Mouse (Mus musculus) kidney, postnatal 0 days (tissue): ENCODE data around the gene Ssx2ip. TPM values are rescaled to one million over a fixed set of nuclear protein-coding genes. Genes with fewer than 3 reads are reported as not detected.

ENCODE experiments used
- ATAC-seq: fragments of 200-750 bp; cut with Nextera tagmentation; replicated peaks from 2 replicates; pipeline ENCODE4 v1.8.0; 2017; ENCODE audit warnings: low read depth, moderate number of reproducible peaks, moderate TSS enrichment, moderate library complexity; ENCODE audit not compliant: low FRiP score
- DNase-seq: peaks from one replicate; pipeline ENCODE4 v3.0.0-alpha.2; 2016; ENCODE audit warnings: low spot score
- H3K27ac ChIP-seq: fragments of 300-500 bp; sonication (generic); 2 replicates; pipeline ENCODE4 v1.5.1; 2014; ENCODE audit warnings: mild to moderate bottlenecking
- H3K27me3 ChIP-seq: fragments of 300-500 bp; sonication (generic); 2 replicates; pipeline ENCODE4 v1.6.1; 2014; ENCODE audit warnings: low read length, mixed read lengths; ENCODE audit not compliant: insufficient read depth
- H3K36me3 ChIP-seq: fragments of 300-500 bp; sonication (generic); 2 replicates; pipeline ENCODE4 v1.6.1; 2014; ENCODE audit warnings: low read length, mixed read lengths; ENCODE audit not compliant: insufficient read depth
- H3K4me1 ChIP-seq: fragments of 300-500 bp; sonication (generic); replicated peaks from 2 replicates; pipeline ENCODE4 v1.6.1; 2014; ENCODE audit warnings: antibody characterized with exemption, low read length, mixed read lengths; ENCODE audit not compliant: insufficient read depth
- H3K4me2 ChIP-seq: fragments of 300-500 bp; sonication (generic); 2 replicates; pipeline ENCODE4 v1.6.1; 2014; ENCODE audit warnings: mild to moderate bottlenecking, low read length, moderate library complexity, mixed read lengths
- H3K4me3 ChIP-seq: fragments of 300-500 bp; sonication (generic); replicated peaks from 2 replicates; pipeline ENCODE4 v1.5.1; 2014; ENCODE audit warnings: low read depth, low read length
- H3K9ac ChIP-seq: fragments of 300-500 bp; sonication (generic); 2 replicates; pipeline ENCODE4 v1.6.1; 2014; ENCODE audit warnings: low read depth, low read length
- H3K9me3 ChIP-seq: fragments of 300-500 bp; sonication (generic); replicated peaks from 2 replicates; pipeline ENCODE4 v1.6.1; 2016; ENCODE audit warnings: low read length, inconsistent platforms, mixed read lengths
- CTCF ChIP-seq: IDR thresholded peaks from 2 replicates; pipeline ENCODE4 v1.5.1; 2016; ENCODE audit warnings: antibody characterized with exemption, low read depth, mild to moderate bottlenecking, moderate library complexity
- WGBS: fragments of 180-500 bp; shearing (Covaris S2); extraction: QIAGEN DNeasy Blood & Tissue Kit; methylation state at CpG from one replicate; pipeline ENCODE4 v1.1.7; 2014; 5-methylcytosine and 5-hydroxymethylcytosine counted together
- polyA plus RNA-seq: library from polyadenylated mRNA; unstranded; fragments of >200 nt; fragmentation: Nextera tagmentation; extraction: Ambion mirVana; gene quantifications from 2 replicates; pipeline ENCODE4 v1.2.1, GENCODE M21; 2015

Ssx2ip gene
- polyA plus RNA-seq, 1 experiment from 2014 or later, result 20.0 TPM

- TF ChIP-seq CTCF, result no peak
- no peak overlapping the region for H3K4me2 ChIP-seq
- H3K4me1 ChIP-seq, result peaks cover 12% of the 10 kb centered on the region; the same call in 1 of the 2 replicates
- 87% methylated on average over 5 of the region's 5 CpGs for WGBS
- DNase-seq (no peak), ATAC-seq (no peak)
- no peaks in the 10 kb centered on the region for H3K9me3 ChIP-seq
- H3K9ac ChIP-seq, result no peak overlapping the region
- H3K36me3 ChIP-seq, result no peaks in the 10 kb centered on the region
- H3K27ac ChIP-seq, result no peak overlapping the region
- H3K27me3 ChIP-seq, result no peaks in the 10 kb centered on the region
- no peak overlapping the region for H3K4me3 ChIP-seq
Observed at GRCm38 (mm10) chr3:146447156-146447555, 42.7 kb downstream of the Ssx2ip start.

- 0 out of 2 replicates have a peak overlapping the region, but pooled peaks have one; percentile 26 for H3K27ac ChIP-seq
- H3K9ac ChIP-seq, result no peak overlapping the region
- no peak for TF ChIP-seq CTCF
- ATAC-seq, result no peak
- H3K36me3 ChIP-seq, result no peaks in the 10 kb centered on the region
- H3K4me1 ChIP-seq, result peaks cover 12% of the 10 kb centered on the region; the same call in 1 of the 2 replicates
- 76% methylated on average over 3 of the region's 3 CpGs for WGBS
- H3K4me3 ChIP-seq, result no peak overlapping the region
- DNase-seq, result no peak
- H3K27me3 ChIP-seq, result no peaks in the 10 kb centered on the region
- no peaks in the 10 kb centered on the region for H3K9me3 ChIP-seq
- no peak overlapping the region for H3K4me2 ChIP-seq
Observed at GRCm38 (mm10) chr3:146447598-146447997, 43.2 kb downstream of the Ssx2ip start.

GRCm38 (mm10) chr3:146448372-146448771 is 43.9 kb downstream of the Ssx2ip start:
- Histone ChIP-seq H3K36me3 (no peaks in the 10 kb centered on the region), H3K9ac (no peak overlapping the region), H3K4me3 (no peak overlapping the region), H3K4me1 (peaks cover 12% of the 10 kb centered on the region; the same call in 1 of the 2 replicates), H3K27me3 (no peaks in the 10 kb centered on the region), H3K9me3 (no peaks in the 10 kb centered on the region), H3K4me2 (no peak overlapping the region), H3K27ac (peak overlapping the region; percentile 26; the same call in 1 of the 2 replicates)
- 88% methylated on average over 10 of the region's 10 CpGs for WGBS
- ATAC-seq (no peak), DNase-seq (no peak)
- no peak for TF ChIP-seq CTCF

- Histone ChIP-seq H3K4me3 (no peak overlapping the region), H3K9me3 (no peaks in the 10 kb centered on the region), H3K36me3 (no peaks in the 10 kb centered on the region), H3K27ac (0 out of 2 replicates have a peak overlapping the region, but pooled peaks have one; percentile 20), H3K9ac (no peak overlapping the region), H3K4me2 (no peak overlapping the region), H3K27me3 (no peaks in the 10 kb centered on the region), H3K4me1 (peaks cover 12% of the 10 kb centered on the region; the same call in 1 of the 2 replicates)
- no peak for TF ChIP-seq CTCF
- DNase-seq (peak; percentile 15), ATAC-seq (no peak)
- 43% methylated on average over 6 of the region's 6 CpGs for WGBS
Observed at GRCm38 (mm10) chr3:146448969-146449368, 44.5 kb downstream of the Ssx2ip start.

- Histone ChIP-seq H3K4me1 (peaks cover 12% of the 10 kb centered on the region; the same call in 1 of the 2 replicates), H3K9ac (peak within 1 kb of the TSS; percentile 84), H3K27me3 (no peaks in the 10 kb centered on the region), H3K4me3 (peak within 1 kb of the TSS; percentile 73), H3K36me3 (no peaks in the 10 kb centered on the region), H3K4me2 (peak within 1 kb of the TSS; percentile 86), H3K27ac (peak within 1 kb of the TSS; percentile 92), H3K9me3 (no peaks in the 10 kb centered on the region)
- DNase-seq (no peak), ATAC-seq (no peak)
- 49% methylated on average over 9 of the region's 9 CpGs for WGBS
- no peak for TF ChIP-seq CTCF
Observed at GRCm38 (mm10) chr3:146449745-146450250, 45.4 kb downstream of the Ssx2ip start, which contains the start of gene Ctbs. Ctbs (plus strand) TSS chr3:146449795.

- ATAC-seq (peak; percentile 99), DNase-seq (peak; percentile 98)
- peak; percentile 51 for TF ChIP-seq CTCF
- H3K27ac ChIP-seq, result peak overlapping the region; percentile 92
- peak overlapping the region; percentile 84 for H3K9ac ChIP-seq
- H3K4me2 ChIP-seq, result peak overlapping the region; percentile 86
- H3K4me1 ChIP-seq, result peaks cover 12% of the 10 kb centered on the region; the same call in 1 of the 2 replicates
- H3K27me3 ChIP-seq, result no peaks in the 10 kb centered on the region
- H3K4me3 ChIP-seq, result peak overlapping the region; percentile 73
- under 1% methylated on average over 29 of the region's 29 CpGs for WGBS
- H3K9me3 ChIP-seq, result no peaks in the 10 kb centered on the region
- no peaks in the 10 kb centered on the region for H3K36me3 ChIP-seq
Observed at GRCm38 (mm10) chr3:146450371-146450841, 46.0 kb downstream of the Ssx2ip start.
